Mouse (Mus musculus): Measurements from ENCODE around the gene Ggn. TPM values are rescaled to one million over a fixed set of nuclear protein-coding genes. Genes with fewer than 3 reads are reported as not detected.
"Not testable (repeated sequence)": the region's sequence is repeated elsewhere in the genome, so short reads cannot be mapped to it uniquely, and the experiment has no call there.

Ggn gene
- 1 to 10 TPM in 1 of 2 experiments, under 1 TPM in 1; 0.92 to 1.2 TPM for total RNA-seq (2021)
- long read RNA-seq, experiment 1, partial matches to known transcripts: 0 of 1 reads
- long read RNA-seq, experiment 1, other reads (novel, unspliced or antisense): 1 of 1 reads
- long read RNA-seq, experiment 2, partial matches to known transcripts: 0 of 1 reads
- long read RNA-seq, experiment 2, other reads (novel, unspliced or antisense): 1 of 1 reads

DNA sequence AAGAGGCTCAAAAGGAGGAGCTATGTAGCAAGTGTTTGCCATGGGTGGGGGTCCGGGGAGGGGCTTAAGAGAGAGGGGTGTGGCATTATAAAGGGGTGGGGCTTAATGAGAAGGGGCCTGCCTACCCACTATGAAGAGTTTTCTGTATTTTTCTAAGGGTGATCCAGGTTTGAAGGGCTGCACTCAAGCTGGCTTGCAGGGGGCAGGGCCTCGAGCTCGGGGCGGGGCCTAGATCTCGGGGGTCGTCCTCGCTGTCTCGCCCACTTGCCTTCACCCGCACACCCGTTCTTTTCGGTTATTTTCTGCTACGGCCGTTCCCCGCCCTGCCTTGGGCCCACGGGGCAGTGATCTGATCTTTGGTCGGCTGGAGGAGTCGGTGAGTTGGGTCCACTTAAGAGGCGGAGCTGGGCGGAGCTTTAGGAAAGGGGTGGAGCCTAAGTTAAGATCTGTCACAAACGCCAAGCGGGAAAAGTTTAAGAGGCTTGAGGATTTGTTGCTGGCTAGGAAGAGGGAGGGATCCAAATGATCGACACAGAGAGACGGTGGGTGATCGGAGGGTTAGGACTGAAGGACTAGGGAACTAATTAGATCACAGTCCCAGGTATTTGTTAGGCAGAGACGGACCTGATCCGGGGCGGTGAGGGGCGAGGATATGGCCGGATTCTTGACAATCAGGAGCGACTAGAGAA is at the start of gene Ggn, which contains the start of gene Spred3:
Gene Ggn, plus strand, starts transcription at position 145 of the 689 bp plus-strand sequence.
Gene Spred3, minus strand, starts transcription at position 346 of the 689 bp plus-strand sequence.
- intact Hi-C loops (cut with DNase I): loop anchor here (5.0 to 10.0 kb wide), 2 partner anchors 132 to 195 kb away; partner anchors contain the start of gene Dpf1
- peak in 1 of 2 experiments; percentile 48 for DNase-seq (ENCODE audit: low spot score in 2 of 2)

DNA sequence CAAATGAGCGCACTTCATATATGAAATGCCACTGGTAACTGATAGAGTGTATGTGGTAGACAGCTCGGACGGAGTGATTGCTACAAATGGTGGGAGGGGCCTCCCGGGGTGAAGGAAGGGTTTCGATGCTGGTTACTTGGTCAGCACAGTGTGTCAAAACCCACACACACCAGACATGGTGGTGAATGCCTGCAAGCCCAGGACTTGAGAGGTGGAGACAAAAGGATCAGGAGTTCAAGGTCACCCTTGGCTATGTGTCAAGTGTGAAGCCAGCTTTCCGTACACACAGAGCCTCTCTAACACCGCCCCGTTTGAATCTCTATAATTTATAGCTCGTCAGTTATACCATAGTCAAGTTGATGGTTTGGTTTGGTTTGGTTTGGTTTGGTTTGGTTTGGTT is 47.2 kb upstream of the Ggn start:
- intact Hi-C loops (cut with DNase I): loop anchor here (10.0 kb wide), 1 partner anchor 172 kb away; no protein-coding TSS in a partner anchor

DNA sequence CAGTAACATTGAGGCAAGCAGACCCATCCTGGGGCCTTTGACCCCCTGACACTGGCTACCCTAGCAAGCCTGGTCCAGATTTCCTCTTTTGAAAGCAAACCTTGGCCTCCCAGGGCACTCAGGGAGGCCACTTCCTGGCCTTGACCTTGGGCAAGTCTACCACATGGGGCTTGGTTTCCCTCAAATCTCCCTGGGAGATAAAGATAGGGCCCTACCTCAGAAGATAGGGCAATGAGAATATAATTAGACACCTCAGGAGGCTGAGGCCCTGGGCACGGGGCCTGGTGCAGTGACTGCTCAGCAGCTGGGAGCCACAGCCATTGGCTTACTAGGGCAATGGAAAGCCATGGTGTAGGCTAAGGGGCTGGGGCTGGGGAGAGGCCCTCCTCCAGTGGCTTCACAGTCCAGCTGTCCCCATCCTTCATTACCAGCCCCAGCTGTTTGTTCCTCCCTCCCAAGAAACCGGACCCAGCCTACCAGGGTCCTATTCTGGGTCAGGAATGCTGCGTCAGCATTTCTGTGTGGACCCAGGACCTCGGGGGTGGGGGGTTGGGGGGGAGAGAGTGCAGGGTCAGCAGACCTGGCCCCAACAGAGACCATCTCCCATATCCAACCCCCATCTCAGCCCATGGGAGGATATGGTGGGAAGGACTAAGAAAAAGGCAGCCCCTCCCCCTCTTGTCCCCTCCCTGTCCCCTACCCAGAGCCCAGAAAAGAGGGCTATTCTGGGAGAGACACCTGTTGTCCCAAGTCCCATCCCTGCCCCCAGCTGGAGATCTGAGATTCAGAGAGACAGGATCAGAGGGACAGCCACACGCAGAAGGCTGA is 46.3 kb upstream of the Ggn start:
- intact Hi-C loops (cut with DNase I): loop anchor here (10.0 kb wide), 1 partner anchor 171 kb away; no protein-coding TSS in a partner anchor
- DNase-seq (ENCODE audit: low spot score in 2 of 2): no peak

More for the DNA sequence above, 47.2 kb upstream of the Ggn start:
- no peak for DNase-seq (ENCODE audit: low spot score in 2 of 2)

DNA sequence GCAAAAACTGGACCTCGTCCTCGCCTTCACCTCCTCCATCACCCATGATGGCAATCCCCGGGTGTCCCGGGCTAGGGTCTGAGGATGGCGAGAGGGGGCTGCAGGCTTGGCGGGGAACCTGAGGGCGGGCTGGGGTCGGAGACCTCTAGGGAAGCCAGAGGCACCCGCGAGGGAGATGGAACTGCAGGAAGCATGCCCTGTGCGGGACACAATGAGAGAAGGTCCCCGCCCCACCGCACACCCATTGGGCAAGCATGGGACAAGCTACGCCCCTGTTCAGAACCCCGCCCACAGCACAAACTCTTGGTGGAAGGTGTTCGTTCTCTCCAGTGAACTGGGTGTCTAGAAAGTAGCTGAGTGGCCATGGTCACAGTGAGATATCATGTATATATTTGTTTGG is 45.0 kb upstream of the Ggn start, which contains the start of gene Ryr1:
Gene Ryr1, minus strand, starts transcription at position 210 of the 400 bp plus-strand sequence.
- no peak for DNase-seq (ENCODE audit: low spot score in 2 of 2)
- intact Hi-C loops (cut with DNase I): loop anchor here (10.0 kb wide), 1 partner anchor 170 kb away; no protein-coding TSS in a partner anchor

DNA sequence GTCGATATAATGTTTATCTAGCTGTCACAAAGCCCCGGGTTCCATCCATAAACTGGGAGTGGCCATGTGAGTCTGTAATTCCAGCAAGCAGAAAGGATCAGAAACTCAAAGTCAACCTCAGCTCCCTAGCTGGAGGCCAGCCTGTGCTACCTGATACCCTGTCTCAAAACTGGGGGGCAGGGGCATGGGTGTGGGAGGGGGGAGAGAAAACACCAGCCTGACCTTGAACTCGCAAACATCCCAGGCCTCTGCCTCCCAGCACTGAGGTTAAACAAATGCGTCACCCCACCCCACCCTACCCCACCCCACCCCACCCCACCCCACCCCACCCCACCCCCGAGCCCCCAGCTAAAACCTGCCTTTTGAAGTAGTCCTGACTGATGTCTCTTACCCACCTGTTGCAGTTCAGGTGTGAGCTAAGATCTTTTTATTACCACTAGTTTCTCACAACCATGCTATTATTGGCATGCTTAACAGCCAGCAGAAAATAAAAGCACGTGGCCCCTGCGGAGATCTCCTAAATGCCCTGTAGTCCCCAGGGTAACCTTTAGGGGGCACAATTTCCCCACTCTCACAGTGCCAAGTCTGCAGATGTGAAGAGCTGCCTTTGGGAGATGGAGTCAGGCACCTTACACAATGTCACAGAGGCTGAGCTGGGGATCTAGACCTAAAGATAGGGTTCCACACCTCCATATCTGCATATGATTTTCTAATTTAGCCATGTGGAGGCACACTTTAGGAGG is 43.7 kb upstream of the Ggn start:
- intact Hi-C loops (cut with DNase I): loop anchor here (10.0 kb wide), 1 partner anchor 168 kb away; no protein-coding TSS in a partner anchor
- peak; percentile 34 to 35 for DNase-seq (ENCODE audit: low spot score in 2 of 2)

DNA sequence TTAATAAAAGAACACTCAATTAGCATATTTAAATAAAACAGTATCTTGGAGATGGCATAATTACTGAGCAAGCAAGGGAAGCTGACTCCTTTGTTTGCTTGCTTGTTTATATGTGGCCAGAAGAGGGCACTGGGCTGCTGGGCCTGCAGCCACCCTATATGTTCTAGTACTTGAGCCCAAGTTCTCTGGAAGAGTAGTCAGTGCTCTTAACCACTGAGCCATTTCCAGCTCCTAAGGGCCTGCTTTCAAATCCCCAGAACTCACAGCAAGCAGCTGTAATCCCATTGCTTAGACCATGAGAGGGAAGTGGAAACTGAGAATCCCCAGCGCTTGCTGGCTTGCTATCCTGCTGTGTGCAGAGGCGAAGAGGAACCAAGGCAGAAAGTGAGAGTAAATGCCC is 41.3 kb upstream of the Ggn start:
- DNase-seq (ENCODE audit: low spot score in 2 of 2): no peak
- intact Hi-C loops (cut with DNase I): loop anchor here (10.0 kb wide), 1 partner anchor 166 kb away; no protein-coding TSS in a partner anchor

DNA sequence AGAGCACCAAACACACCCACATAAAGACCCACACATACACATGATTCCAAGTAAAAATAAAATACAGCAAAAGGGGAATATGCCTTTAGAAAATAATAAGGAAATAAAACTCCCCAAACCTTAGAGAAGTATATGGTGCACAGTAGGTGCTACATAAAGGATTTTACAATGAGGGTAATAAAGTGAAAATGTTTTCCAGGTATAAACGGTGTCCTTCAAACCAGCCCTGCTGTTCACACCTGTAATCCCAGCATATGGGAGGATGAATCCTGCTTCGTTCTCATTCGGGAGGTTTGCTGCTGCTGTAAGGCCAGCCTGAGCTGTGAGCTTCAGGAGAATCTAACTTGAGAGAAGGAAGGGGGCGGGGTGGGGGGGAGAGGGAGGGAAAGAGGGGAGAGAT is 35.8 kb upstream of the Ggn start:
- intact Hi-C loops (cut with DNase I): no loop called here
- no peak for DNase-seq (ENCODE audit: low spot score in 2 of 2)

DNA sequence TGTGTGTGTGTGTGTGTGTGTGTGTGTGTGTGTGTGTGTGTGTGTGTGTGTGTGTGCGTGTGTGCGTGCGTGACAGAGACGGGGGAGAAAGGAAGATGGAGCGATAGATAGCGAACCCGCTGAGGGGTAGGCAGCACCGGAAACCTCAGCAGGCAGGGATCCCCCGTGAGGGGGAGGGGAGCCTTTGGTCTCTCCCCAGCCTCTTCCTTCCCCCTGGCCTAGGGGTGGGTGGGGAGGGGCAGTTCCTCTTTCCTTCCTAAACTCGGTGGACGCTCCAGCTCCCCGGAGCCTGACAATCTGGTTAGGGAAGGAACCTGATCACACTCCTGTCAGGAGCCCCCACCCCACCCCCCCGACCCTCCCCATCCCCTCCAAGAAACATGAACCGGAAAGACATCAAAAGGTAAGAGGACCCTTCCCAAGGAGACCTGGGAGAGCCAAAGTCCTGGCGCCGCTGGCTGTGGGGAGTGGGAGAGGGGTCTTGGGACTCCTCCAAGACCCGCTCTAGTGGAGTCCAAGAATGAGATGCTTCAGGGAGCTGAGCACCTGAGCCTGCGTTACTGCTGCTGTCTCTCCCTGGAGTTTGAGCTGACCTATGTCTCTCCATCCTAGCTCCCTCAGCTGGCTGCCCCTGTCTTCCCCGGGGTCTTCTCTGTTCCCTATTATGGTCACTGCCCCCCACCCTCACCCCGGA is 35.2 kb upstream of the Ggn start, which contains the start of gene Rasgrp4:
Gene Rasgrp4, plus strand, starts transcription at position 159 of the 694 bp plus-strand sequence.
- intact Hi-C loops (cut with DNase I): no loop called here
- peak in 1 of 2 experiments; percentile 32 for DNase-seq (ENCODE audit: low spot score in 2 of 2)

DNA sequence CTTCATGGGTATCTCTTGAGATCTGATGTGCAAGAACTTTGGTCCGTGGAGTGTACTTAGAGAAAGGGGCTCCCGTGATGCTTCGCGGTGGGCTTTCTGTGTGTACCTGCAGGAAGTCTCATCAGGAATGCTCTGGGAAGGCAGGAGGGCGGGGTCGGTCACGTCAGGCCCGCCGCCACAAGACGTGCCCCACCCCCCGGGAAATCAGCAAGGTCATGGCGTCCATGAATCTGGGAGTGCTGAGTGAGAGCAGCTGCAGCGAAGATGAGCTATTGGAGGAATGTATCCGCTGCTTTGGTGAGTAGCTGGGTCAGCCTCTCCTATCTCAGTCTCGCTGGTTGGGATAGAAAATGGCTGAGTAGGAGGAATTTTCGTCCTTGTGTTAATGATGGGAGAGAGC is 32.6 kb upstream of the Ggn start:
- intact Hi-C loops (cut with DNase I): no loop called here
- no peak for DNase-seq (ENCODE audit: low spot score in 2 of 2)

DNA sequence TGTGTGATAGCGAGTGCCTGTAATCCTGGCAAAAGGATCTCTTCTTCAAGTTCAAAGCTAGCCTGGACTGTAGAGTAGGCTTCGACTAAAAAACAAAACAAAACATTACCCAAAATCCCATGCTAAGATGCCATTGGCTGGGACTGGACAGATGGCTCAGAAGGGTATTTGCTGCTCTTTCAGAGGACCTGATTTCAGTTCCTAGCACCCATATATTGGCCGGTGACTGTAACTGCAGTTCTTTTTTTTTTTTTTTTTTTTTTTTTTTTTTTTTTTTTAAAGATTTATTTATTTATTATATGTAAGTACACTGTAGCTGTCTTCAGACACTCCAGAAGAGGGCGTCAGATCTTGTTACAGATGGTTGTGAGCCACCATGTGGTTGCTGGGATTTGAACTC is 30.8 kb upstream of the Ggn start:
- intact Hi-C loops (cut with DNase I); DNase-seq (ENCODE audit: low spot score in 2 of 2): not testable (repeated sequence)

DNA sequence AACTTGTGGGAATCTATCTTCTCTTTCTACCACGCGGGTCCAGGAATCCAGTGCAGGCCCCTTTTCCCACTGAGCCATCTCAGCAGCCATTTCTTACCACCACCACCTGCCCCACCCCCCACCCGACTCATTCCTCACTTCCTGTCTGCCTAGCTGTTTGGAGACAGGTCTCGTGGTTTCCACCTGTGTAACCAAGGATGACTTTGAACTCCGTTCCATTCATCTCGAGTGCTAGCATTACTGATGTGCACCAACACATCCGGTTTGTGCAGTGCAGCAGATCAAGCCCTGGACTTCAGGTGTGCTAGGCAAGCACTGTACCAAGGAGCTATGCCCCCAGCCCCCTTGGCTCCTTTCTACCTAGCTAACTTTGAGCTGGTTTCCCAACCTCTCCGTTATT is 28.6 kb upstream of the Ggn start:
- intact Hi-C loops (cut with DNase I): no loop called here

DNA sequence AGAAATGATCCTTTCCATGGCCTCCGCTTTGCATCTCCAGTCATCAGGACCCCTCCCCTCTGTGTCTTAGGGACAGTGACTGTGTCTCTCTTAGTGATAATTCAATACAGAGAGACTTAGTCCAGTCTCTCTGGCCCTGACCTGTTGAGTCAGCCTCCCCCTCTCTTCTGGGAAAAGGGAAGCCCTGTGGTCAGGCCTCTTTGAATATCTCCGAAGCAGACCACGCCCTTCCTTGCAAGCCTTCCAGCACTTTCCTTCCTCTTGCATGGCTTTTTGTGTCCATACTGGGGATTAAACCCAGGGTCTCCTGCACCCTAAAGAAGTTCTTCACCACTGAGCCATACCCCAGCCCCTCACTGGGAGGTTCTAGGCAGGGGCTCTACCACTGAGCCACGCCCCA is 26.0 kb upstream of the Ggn start:
- intact Hi-C loops (cut with DNase I): no loop called here
- no peak for DNase-seq (ENCODE audit: low spot score in 2 of 2)

More for the DNA sequence above, 28.6 kb upstream of the Ggn start:
- DNase-seq (ENCODE audit: low spot score in 2 of 2): no peak

DNA sequence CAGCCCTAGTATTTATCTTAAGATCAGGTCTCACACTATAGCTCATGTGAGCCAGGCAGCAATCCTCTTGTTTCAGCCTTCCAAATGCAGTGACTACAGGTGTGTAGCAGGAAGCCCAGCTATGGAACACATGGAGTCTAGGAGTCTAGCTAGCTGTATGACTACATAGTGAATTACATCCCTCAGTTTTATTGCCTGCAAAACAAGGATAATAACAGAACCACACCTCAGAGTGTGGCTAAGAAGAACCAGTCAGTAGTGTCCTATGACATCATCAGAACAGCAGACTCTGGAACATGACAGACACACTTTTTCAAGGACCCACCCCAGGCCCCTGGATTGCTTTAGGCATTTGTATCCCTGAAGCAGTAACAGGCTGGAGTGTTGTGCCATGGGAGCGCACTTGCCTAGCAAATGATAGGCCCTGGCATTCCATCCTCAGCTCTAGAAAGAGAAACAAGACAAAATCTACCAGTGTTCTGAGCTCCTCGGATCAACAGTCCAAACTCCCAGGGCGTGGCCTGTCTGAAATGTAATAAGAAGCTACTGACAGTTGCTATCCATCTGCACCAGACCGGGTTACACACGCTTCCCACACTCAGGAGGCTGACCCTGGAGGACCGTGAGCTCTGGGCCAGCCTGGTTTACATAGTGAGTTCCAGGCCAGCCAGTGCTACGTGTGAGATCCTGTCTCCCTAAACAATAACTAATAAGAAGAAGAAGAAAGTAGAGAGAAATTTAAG is 23.2 kb upstream of the Ggn start:
- intact Hi-C loops (cut with DNase I): no loop called here
- no peak for DNase-seq (ENCODE audit: low spot score in 2 of 2)

DNA sequence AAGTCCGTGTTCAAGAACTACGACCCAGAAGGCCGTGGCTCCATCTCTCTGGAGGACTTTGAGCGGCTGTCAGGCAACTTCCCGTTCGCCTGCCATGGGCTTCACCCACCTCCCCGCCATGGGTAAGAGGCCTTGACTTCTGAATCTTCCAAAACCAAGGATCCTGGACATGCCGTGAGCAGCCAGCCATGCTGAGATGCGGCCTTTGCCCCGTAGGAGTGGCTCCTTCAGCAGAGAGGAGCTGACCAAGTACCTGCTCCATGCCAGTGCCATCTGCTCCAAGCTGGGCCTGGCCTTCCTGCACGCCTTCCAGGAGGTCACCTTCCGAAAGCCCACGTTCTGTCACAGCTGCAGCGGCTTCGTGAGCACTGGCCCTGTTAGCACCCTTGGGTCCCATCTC is 21.2 kb upstream of the Ggn start:
- DNase-seq (ENCODE audit: low spot score in 2 of 2): no peak
- intact Hi-C loops (cut with DNase I): no loop called here

DNA sequence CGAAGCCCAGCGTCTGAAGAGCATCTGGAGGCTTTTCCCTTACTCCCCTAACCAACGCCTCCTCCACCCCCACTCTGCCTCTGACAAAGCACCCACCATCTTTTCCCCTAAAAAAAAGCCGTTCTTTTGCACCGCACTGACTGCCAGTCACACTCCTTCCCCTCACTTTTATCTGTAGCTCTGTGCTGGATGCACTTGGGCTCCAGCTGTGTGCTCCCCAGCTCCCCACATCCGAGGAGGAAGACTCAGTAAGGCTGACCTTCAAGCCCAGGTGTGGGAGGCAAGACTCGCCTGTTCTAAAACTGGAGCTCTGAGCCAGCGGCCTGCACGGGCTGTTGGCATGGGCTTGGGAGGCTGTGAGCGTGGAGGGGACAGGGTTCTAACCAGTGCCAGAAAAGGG is 18.5 kb upstream of the Ggn start:
- intact Hi-C loops (cut with DNase I): loop anchor here (10.0 kb wide), 1 partner anchor 97 kb away; no protein-coding TSS in a partner anchor

DNA sequence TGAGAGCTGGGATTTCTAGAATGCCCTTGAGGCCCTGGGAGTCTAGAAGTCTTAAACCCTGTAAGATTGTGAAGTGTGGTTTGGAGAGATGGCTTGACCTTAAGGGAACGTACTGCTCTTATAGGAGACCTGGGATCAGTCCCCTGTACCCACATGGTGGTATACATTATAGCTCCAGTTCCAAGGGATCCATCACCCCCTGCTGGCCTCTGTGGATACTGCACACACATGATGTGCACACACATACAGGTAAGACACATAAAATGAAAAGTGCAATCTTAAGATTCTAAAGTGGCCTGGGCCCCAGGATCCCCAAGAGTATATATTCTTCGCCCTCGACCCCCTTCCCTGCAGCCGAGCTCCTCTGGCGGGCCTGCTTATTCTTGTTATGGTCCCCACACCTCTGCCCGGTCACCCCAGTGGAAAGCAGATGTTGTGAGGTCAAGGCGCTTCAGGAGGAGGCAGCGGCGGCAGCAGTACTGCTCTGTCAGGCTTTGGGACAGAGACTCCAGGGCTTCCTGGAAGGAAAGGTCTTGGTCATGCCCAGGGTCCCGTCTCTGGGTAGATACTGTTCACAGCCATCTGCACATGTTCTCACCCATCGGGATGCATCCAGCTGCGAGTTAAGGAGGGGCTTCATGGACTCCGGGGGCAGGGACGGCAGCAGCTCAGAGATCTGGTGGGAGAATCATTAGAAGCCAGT is 15.8 kb upstream of the Ggn start:
- DNase-seq (ENCODE audit: low spot score in 2 of 2): no peak
- intact Hi-C loops (cut with DNase I): loop anchor here (10.0 kb wide), 1 partner anchor 99 kb away; no protein-coding TSS in a partner anchor

More for the DNA sequence above, 18.5 kb upstream of the Ggn start:
- no peak for DNase-seq (ENCODE audit: low spot score in 2 of 2)

Data from left cerebral cortex, postnatal 14 days (tissue).